Comparison of ENCODE assay signal across 24 mouse cellular contexts in the genomic region with DNA sequence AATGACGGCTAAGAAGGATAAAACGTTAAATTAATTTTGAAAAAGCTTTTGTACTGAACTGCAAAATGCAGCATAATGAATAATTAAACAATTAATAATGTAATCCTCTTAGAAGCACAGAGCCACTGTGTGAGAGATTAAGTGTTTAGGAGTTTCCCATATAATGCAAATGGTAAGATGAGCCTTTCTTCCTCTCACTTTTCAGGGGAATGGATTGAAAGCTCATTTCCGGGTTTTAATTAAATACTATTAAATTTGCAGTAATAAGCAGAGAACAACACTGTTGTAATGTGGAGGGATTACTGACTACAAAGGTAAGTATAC.
DNase-seq lines count a peak whose midpoint lies in the region; ATAC-seq and TF ChIP-seq lines count a peak whose summit lies in the region.
"Had no signal": no experiment of that assay in that cellular context is flagged by ENCODE, and none has a peak within 500 bp of the region (broad histone marks: within the 10 kb centered on the region; RNA-seq: fewer than 3 reads in every experiment).

No protein-coding gene starts in this region.

- no peak overlapping the region for H3K9ac ChIP-seq in hindbrain, embryonic 16.5 days (ENCODE audit: low read depth, low read length)
- H3K9ac ChIP-seq in hindbrain, embryonic 12.5 days = no peak overlapping the region
- H3K9ac ChIP-seq in midbrain, embryonic 13.5 days (replicated peaks) = no peak overlapping the region
- H3K9ac ChIP-seq in midbrain, embryonic 11.5 days (ENCODE audit: low read length) = no peak overlapping the region
- no peak overlapping the region for H3K9ac ChIP-seq in forebrain, postnatal 0 days
- H3K9ac ChIP-seq: embryonic facial prominence, embryonic 13.5 days; intestine, embryonic 15.5 days; liver, embryonic 14.5 days; neural tube, embryonic 13.5 days; stomach, embryonic 15.5 days had no signal

- DNase-seq in midbrain, embryonic 11.5 days (ENCODE audit: low spot score, missing footprints) = no peak
- DNase-seq in forebrain, postnatal 0 days = no peak
- no peak for DNase-seq in thymus, postnatal 36 days
- no peak for DNase-seq in limb, embryonic 10.5 days (ENCODE audit: low spot score)
- DNase-seq: adrenal gland, adult 2 months; adrenal gland, postnatal 36 days; cerebellum, adult 18-20 months; gastrocnemius, postnatal 10 days; heart, postnatal 14 days; kidney, adult 2 months; kidney, postnatal 4 days; liver; lung, adult 2 months; right cerebral cortex, postnatal 14 days had no signal

- no peaks in the 10 kb centered on the region for H3K36me3 ChIP-seq in hindbrain, embryonic 16.5 days (ENCODE audit: control insufficient read depth, insufficient read depth, low read length)
- H3K36me3 ChIP-seq in hindbrain, embryonic 12.5 days = no peaks in the 10 kb centered on the region
- H3K36me3 ChIP-seq in midbrain, embryonic 13.5 days = no peaks in the 10 kb centered on the region
- H3K36me3 ChIP-seq in midbrain, embryonic 11.5 days (ENCODE audit: control insufficient read depth, insufficient read depth, low read length) = no peaks in the 10 kb centered on the region
- no peaks in the 10 kb centered on the region for H3K36me3 ChIP-seq in forebrain, postnatal 0 days (ENCODE audit: insufficient read depth)
- no peaks in the 10 kb centered on the region for H3K36me3 ChIP-seq in limb, embryonic 10.5 days
- H3K36me3 ChIP-seq: embryonic facial prominence, embryonic 13.5 days; intestine, embryonic 15.5 days; neural tube, embryonic 13.5 days; stomach, embryonic 15.5 days had no signal

- H3K4me2 ChIP-seq in hindbrain, embryonic 16.5 days (ENCODE audit: low read length) = no peak overlapping the region; the same call in 1 of the 2 replicates
- H3K4me2 ChIP-seq in hindbrain, embryonic 12.5 days (replicated peaks) = no peak overlapping the region
- H3K4me2 ChIP-seq in midbrain, embryonic 13.5 days (replicated peaks) = no peak overlapping the region; the same call in 1 of the 2 replicates
- no peak overlapping the region for H3K4me2 ChIP-seq in midbrain, embryonic 11.5 days
- H3K4me2 ChIP-seq in forebrain, postnatal 0 days (ENCODE audit: low read depth) = 0 out of 2 replicates have a peak overlapping the region, but pooled peaks have one; percentile 0
- H3K4me2 ChIP-seq: embryonic facial prominence, embryonic 13.5 days; intestine, embryonic 15.5 days; stomach, embryonic 15.5 days had no signal

- H3K27me3 ChIP-seq in hindbrain, embryonic 16.5 days (replicated peaks; ENCODE audit: control insufficient read depth, insufficient read depth, low read length) = no peaks in the 10 kb centered on the region
- H3K27me3 ChIP-seq in hindbrain, embryonic 12.5 days = no peaks in the 10 kb centered on the region
- H3K27me3 ChIP-seq in midbrain, embryonic 13.5 days = no peaks in the 10 kb centered on the region
- H3K27me3 ChIP-seq in midbrain, embryonic 11.5 days (ENCODE audit: control insufficient read depth, insufficient read depth, low read length) = no peaks in the 10 kb centered on the region
- H3K27me3 ChIP-seq in forebrain, postnatal 0 days (ENCODE audit: insufficient read depth, low read length) = no peaks in the 10 kb centered on the region
- no peaks in the 10 kb centered on the region for H3K27me3 ChIP-seq in limb, embryonic 10.5 days (ENCODE audit: low read depth, poor library complexity, severe bottlenecking)
- H3K27me3 ChIP-seq: embryonic facial prominence, embryonic 13.5 days; intestine, embryonic 15.5 days; neural tube, embryonic 13.5 days; stomach, embryonic 15.5 days had no signal

- 54% methylated on average over 3 of the region's 3 CpGs for WGBS in hindbrain, embryonic 16.5 days
- WGBS in hindbrain, embryonic 12.5 days = 72% methylated on average over 3 of the region's 3 CpGs
- WGBS in midbrain, embryonic 13.5 days = 29% methylated on average over 3 of the region's 3 CpGs
- WGBS in midbrain, embryonic 11.5 days = 39% methylated on average over 3 of the region's 3 CpGs
- 12% methylated on average over 3 of the region's 3 CpGs for WGBS in forebrain, postnatal 0 days
- 84% methylated on average over 3 of the region's 3 CpGs for WGBS in limb, embryonic 10.5 days

- H3K9me3 ChIP-seq in hindbrain, embryonic 16.5 days (ENCODE audit: control insufficient read depth, low read length) = no peaks in the 10 kb centered on the region
- H3K9me3 ChIP-seq in hindbrain, embryonic 12.5 days (replicated peaks) = no peaks in the 10 kb centered on the region
- H3K9me3 ChIP-seq in midbrain, embryonic 13.5 days = no peaks in the 10 kb centered on the region
- H3K9me3 ChIP-seq in midbrain, embryonic 11.5 days (ENCODE audit: control insufficient read depth, low read length) = no peaks in the 10 kb centered on the region
- H3K9me3 ChIP-seq in forebrain, postnatal 0 days (ENCODE audit: low read length) = no peaks in the 10 kb centered on the region
- H3K9me3 ChIP-seq in limb, embryonic 10.5 days (replicated peaks) = no peaks in the 10 kb centered on the region
- H3K9me3 ChIP-seq: embryonic facial prominence, embryonic 13.5 days; intestine, embryonic 15.5 days; neural tube, embryonic 13.5 days; stomach, embryonic 15.5 days had no signal

- H3K4me3 ChIP-seq in hindbrain, embryonic 16.5 days (ENCODE audit: low read length) = no peak overlapping the region
- no peak overlapping the region for H3K4me3 ChIP-seq in hindbrain, embryonic 12.5 days
- H3K4me3 ChIP-seq in midbrain, embryonic 13.5 days (replicated peaks) = no peak overlapping the region
- no peak overlapping the region for H3K4me3 ChIP-seq in midbrain, embryonic 11.5 days (ENCODE audit: low read depth, low read length)
- H3K4me3 ChIP-seq in forebrain, postnatal 0 days (ENCODE audit: low read depth, low read length) = no peak overlapping the region
- no peak overlapping the region for H3K4me3 ChIP-seq in limb, embryonic 10.5 days
- H3K4me3 ChIP-seq: embryonic facial prominence, embryonic 13.5 days; intestine, embryonic 15.5 days; neural tube, embryonic 13.5 days; stomach, embryonic 15.5 days had no signal

- TF ChIP-seq CTCF in forebrain, postnatal 0 days (IDR thresholded peaks at IDR 0.05; ENCODE audit: low read depth) = no peak

- H3K27ac ChIP-seq in hindbrain, embryonic 16.5 days (ENCODE audit: low read depth, low read length) = no peak overlapping the region
- no peak overlapping the region for H3K27ac ChIP-seq in hindbrain, embryonic 12.5 days
- H3K27ac ChIP-seq in midbrain, embryonic 13.5 days = peak overlapping the region; percentile 58; the same call in 1 of the 2 replicates
- no peak overlapping the region for H3K27ac ChIP-seq in midbrain, embryonic 11.5 days (ENCODE audit: low read depth, low read length)
- H3K27ac ChIP-seq in forebrain, postnatal 0 days (ENCODE audit: low read depth, low read length) = no peak overlapping the region
- H3K27ac ChIP-seq in limb, embryonic 10.5 days = no peak overlapping the region
- H3K27ac ChIP-seq: embryonic facial prominence, embryonic 13.5 days; intestine, embryonic 15.5 days; kidney, postnatal 0 days; liver, embryonic 14.5 days; neural tube, embryonic 13.5 days; stomach, embryonic 15.5 days had no signal

- H3K4me1 ChIP-seq in hindbrain, embryonic 16.5 days (ENCODE audit: control insufficient read depth, insufficient read depth, low read depth, low read length) = no peaks in the 10 kb centered on the region; the same call in 1 of the 2 replicates
- no peaks in the 10 kb centered on the region for H3K4me1 ChIP-seq in hindbrain, embryonic 12.5 days
- peaks cover 8% of the 10 kb centered on the region; the same call in 1 of the 2 replicates for H3K4me1 ChIP-seq in midbrain, embryonic 13.5 days (replicated peaks)
- no peaks in the 10 kb centered on the region; the same call in 1 of the 2 replicates for H3K4me1 ChIP-seq in midbrain, embryonic 11.5 days (ENCODE audit: control insufficient read depth, insufficient read depth, low read length)
- no peaks in the 10 kb centered on the region for H3K4me1 ChIP-seq in forebrain, postnatal 0 days (ENCODE audit: insufficient read depth)
- H3K4me1 ChIP-seq in limb, embryonic 10.5 days = no peaks in the 10 kb centered on the region
- H3K4me1 ChIP-seq: embryonic facial prominence, embryonic 13.5 days; intestine, embryonic 15.5 days; neural tube, embryonic 13.5 days; stomach, embryonic 15.5 days had no signal

- ATAC-seq in hindbrain, embryonic 16.5 days = 0 out of 2 replicates have a peak, but pooled peaks have one; percentile 14
- no peak for ATAC-seq in hindbrain, embryonic 12.5 days (ENCODE audit: low FRiP score)
- ATAC-seq in midbrain, embryonic 13.5 days = peak; percentile 74
- no peak for ATAC-seq in midbrain, embryonic 11.5 days (ENCODE audit: low FRiP score)
- no peak for ATAC-seq in forebrain, postnatal 0 days
- ATAC-seq: CD4-positive, CD25-positive, alpha-beta regulatory T cell, adult 4 months; intestine, embryonic 15.5 days had no signal

Comparison
In these comparisons a context has a peak if more than half of its experiments do, and no peak if none do; other contexts are left out.
1. ATAC-seq: peak in hindbrain, embryonic 16.5 days (single experiment) and midbrain, embryonic 13.5 days (single experiment); none in hindbrain, embryonic 12.5 days (single experiment), midbrain, embryonic 11.5 days (single experiment) and forebrain, postnatal 0 days (single experiment).